Mouse (Mus musculus): ENCODE results near the gene Slc35a5.
A peak's percentile ranks its signal among the peaks of the same experiment; 100 is the strongest.

The Slc35a5 gene

GRCm38 (mm10) chr16:45158522-45159388, at the start of gene Slc35a5, which contains the start of gene Atg3:
Slc35a5 (minus strand) TSS chr16:45158706.
Atg3 (plus strand) TSS chr16:45158785.
- DNase-seq (ENCODE audit: low spot score), result peak; percentile 98

- no peak for DNase-seq (ENCODE audit: low spot score)
Observed at GRCm38 (mm10) chr16:45204859-45205670, 46.6 kb upstream of the Slc35a5 start.

DNA sequence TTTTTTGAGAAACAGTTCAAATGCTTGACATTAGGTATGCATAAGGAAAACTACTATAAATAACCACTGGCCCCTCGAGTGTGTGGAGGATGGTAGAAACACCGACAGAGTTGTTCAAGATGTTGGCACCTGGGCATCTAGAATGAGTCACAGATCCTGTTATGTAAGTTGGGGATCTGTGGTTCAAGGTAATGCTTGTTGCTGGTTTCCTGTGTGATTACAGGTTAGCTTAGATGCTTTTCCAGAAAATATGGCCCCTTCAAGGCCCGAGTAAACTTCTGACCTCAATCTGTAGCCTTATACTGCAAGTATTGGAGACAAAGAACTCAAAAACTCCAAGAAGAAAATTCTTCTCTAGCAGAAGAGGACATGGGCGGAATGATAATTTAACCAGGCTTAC, 45.9 kb upstream of the Slc35a5 start:
- DNase-seq (ENCODE audit: low spot score), result no peak

DNA sequence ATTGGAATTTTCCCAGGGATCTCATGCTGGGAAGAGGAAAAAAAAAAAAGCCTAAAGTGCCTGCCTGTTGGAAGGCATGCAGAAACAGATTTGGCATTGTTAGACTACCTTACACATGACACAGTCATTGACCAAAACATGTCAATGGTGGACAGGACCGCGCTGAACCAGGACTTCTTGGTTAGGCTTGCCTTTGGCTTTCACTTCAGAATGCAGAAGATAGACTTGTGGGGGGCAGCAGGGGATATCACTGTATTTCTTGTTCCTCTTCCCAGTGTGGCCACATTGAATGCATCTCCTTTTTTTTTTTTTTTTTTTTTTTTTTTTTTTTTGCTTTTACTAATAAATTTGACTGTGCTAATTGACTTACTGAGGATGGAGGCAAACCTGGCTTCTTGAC, 42.9 kb upstream of the Slc35a5 start:
- DNase-seq (ENCODE audit: low spot score), result no peak

DNA sequence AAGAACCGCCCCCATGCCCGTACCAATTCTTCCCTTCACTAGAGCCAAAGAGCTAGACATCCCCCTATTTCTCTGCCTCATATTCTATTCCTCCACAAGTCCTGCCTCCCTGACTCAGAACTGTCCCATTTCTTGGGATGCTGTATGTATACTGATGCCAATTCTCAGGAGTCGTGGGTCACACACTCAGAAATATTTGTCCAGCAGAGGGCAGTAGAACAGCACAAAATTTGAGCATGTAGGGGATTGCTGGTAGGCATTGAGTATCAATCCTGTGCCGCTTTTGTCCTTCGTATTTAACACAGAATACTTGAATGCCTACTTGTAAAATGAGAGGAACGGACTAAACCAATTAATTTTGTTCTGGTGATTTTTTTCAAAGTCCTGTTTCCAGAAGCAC, 38.3 kb upstream of the Slc35a5 start:
- peak; percentile 78 for DNase-seq (ENCODE audit: low spot score)

DNA sequence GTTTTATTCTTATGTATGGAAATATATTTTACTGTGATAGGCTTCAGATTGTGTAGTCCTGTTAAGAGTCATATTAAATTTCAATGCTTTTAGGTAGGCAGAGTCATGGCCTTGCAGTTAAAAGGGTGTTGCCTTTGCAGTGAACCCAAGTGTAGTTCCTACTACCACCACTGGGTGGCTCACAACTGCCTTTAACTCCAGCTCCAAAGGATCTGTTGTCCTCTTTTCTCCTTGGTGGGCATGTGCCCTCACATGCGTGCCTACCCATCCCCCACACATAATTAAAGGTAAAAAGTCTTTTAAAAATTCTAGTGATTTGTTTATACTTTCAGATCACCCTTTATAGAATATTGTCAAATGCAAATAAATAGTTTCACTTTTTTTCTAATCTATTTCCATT, 34.1 kb upstream of the Slc35a5 start:
- peak; percentile 75 for DNase-seq (ENCODE audit: low spot score)

DNA sequence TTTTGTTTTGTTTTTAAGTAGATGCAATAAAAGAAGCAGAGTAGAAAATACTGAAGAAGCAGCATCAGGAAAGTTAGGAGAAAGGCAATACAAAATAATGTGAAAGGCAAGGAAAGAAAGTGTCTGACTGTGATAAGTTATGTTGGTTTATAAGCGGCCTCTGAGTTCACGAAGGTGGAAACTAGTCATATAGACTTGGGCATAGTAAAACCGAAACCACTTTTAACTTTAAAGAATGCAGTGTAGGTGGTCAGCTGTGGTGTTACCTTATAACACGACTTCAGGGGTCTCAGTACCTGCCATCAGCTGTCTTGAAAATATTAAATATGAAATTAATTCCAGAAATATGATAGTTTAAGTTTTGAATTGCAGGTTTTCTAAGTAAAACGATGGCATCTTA, 23.3 kb upstream of the Slc35a5 start:
- no peak for DNase-seq (ENCODE audit: low spot score)

- DNase-seq (ENCODE audit: low spot score), result no peak
Observed at GRCm38 (mm10) chr16:45178552-45178951, 20.0 kb upstream of the Slc35a5 start.

DNA sequence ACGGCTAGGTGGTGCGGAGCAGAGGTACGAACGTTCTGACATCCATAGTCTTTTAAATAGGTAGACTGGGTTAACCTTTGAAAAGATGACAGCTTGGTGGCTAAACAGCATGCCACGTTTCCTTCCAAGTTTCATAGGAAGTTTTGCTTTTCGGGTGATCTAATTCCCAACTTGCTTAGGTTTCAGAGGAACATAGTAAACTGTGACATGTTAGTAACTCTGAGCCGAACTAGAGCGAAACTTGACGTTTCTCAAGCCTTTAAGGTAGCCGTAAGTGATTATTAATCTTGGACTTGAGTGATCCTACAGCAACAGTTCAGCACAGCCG, 847 bp upstream of the Slc35a5 start:
- no peak for DNase-seq (ENCODE audit: low spot score)

DNA sequence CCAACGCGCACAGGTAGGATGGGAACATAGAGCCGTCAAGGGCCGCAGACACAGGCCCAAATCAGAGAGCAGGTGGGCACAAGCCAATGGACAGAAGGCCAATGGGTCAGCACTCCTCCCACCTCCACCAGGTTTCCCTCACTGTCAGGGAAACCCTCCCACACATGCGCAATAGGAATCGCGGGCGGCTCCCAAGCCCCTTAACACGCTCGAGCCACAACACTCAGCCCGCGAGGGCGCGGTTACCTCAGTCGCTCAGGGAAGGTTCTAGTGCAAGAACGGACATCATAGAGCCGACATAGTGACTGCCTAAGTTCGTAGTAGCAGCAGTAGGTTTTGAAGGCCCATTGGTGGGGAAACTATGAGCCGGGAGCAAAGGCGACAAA, 377 bp downstream of the Slc35a5 start:
- peak; percentile 79 for DNase-seq (ENCODE audit: low spot score)

DNA sequence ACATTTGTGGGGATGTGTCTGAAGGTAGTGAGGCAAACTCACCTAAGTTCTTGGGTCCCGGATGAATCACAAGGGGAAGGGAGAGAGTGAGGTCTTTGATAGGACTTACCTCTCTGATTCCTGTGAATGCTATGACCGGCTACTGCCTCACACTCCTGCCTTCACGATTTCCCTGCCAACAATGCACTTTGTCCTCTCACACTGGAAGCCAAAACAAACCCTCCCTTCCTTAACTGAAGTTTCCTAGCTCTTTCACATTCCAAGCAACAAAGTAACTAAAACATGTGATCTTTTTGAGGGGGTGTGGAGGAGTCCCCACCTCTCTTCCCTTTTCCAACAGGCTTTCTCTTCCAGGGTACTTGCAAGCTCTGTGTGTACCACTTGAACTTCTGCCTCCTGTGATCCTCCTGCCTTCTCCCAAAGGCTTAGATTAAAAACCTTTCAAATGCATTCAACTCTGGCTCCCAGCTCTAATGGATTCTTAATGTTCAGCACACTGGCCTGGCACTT, 3.7 kb downstream of the Slc35a5 start:
- DNase-seq (ENCODE audit: low spot score), result peak; percentile 63

DNA sequence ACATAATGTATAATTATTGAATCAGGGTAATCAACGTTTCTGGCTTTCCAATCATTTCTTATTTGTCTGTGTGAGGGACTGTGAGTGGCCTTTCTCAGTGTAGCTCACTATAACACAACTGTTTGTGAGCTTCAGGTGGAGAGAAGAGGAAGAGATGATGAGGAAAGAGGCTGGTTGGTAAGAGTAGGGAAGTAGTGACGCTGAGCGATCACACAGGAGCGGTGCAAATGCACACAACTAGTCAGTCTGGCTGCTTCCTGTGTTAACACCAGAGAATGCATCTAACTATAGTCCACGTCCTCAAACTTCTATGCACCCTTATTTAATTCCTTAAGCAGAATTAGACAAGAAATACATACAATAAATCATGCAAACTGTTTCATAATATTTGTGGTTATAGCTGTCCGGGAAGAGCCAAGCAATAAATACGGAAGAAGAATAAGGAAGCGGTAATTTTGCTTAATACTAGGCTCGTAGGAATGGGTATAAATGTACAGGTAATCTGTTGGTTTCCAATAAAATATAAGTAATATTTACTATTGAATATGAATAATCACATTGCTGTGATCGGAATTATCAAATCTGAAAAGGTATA, 9.9 kb downstream of the Slc35a5 start:
- peak; percentile 21 for DNase-seq (ENCODE audit: low spot score)

DNA sequence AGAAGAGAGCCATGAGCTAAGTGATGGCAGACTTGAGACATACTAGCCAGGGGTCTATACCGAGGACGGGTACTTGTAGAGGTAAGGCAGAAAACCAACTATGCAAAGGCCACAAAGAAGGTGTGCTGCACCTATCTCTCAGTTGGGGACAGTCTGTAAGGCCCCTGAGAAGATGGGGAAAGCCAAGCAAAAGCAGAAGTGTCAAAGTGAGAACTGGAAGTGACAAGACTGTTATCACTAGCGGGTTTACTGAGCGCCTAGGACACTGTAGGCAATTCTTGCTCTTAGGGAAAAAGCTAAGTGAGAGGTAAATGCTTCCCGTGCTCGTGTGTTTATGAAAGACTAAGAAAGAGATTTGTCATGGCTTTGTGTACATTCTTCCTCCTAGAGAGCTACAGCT, 13.4 kb downstream of the Slc35a5 start:
- no peak for DNase-seq (ENCODE audit: low spot score)

GRCm38 (mm10) chr16:45142565-45142964, 15.9 kb downstream of the Slc35a5 start:
- DNase-seq (ENCODE audit: low spot score), result no peak

GRCm38 (mm10) chr16:45141711-45142110, 16.8 kb downstream of the Slc35a5 start:
- no peak for DNase-seq (ENCODE audit: low spot score)

DNA sequence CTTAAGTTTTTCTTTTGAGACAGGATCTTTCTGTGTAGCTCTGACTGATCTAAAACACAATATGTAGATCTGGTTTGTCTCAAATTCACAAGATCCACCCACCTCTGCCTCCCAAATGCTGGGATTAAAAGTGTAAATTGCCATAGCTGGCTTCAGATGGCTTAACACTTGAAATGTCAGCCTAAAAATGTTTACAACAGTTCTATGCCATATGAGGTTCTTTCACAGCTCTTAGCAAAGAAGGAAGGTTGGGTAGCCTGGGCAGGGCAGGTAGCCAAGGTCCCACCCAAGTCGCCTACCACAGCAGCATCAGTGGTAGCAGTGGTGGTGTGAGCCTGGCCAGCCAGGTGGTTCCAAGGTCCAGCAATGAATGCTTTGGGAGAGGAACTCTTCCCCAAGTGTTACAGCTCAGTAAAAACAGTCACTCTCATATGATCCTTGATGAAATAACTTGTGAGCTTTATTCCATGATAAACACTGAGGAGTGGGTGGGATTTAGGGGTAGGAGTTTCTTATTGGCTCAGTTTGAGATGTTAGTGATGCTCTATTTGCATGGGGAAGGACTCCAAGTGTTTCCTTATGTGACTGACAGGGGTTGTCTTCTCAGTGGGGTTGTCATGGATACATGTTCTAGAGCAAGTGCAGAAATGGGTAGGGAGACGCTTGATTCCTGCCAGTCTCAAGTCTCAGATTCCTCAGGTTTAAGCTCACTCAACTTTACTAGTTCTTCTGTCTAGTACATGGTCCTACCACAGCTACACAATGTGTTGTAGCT, 30.4 kb downstream of the Slc35a5 start:
- DNase-seq (ENCODE audit: low spot score), result no peak

DNA sequence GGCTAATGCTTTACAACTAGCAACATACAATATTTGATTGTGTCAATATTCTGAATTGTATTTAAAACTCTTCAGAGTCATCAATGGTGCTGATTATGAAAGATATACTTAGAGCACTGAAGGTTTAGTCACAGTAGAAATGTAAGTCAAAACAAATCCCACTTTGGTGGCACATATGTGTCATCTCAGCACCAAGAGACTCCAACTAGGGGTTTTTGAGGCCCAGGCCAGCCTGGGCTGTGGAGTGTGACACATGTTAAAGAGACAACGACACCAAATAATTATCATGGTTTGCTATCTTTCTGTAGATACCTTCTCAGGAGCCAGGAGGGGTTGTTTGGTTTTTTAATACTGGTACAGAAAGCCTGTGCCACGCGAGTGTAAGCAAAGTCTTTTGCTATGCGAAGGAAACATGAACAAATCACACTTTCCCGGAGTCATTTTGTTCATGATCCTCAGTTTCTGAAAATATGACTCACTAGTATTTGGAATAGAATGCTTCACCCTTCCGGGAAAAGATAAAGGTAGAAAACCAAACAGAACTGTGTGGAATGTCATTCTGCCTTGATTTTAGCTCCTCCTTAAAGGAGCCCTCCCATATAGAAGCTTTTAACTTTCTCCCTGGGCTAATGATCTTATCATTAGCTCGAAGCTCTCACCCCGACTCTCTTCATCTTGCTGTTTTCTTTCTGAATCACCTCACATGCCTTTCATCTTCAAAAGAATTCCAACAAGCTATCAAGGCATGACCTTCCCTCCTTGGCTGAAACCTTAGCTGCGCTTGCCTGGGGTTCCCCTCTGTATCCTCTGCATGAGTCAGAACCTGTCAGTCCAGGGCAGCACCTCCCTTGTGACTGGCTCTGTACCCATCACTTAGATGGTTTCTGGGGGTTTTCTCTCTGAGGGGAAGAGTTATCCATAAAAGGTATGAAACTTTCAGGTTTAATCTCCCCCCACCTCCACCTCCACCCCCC, 34.0 kb downstream of the Slc35a5 start:
- no peak for DNase-seq (ENCODE audit: low spot score)

DNA sequence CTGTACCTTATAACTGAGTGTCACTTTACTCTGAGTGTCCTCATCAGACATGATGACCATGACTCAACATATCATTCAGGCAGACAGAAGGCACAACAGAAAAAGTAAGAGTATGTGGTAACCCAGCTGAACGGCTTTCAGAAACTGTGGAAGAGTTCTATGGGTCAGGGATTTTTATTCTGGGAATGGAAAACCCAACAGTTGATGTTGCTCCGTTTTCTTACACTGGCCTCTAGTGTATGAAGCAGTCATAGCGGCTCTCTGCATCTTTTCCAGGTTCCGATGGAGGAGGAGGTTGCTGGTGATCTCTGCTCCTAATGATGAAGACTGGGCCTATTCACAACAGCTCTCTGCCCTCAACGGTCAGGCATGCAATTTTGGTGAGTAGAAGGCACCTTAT, 35.9 kb downstream of the Slc35a5 start:
- DNase-seq (ENCODE audit: low spot score), result no peak

- peak; percentile 36 for DNase-seq (ENCODE audit: low spot score)
Observed at GRCm38 (mm10) chr16:45120844-45121425, 37.6 kb downstream of the Slc35a5 start.

- DNase-seq (ENCODE audit: low spot score), result no peak
Observed at GRCm38 (mm10) chr16:45118760-45119159, 39.7 kb downstream of the Slc35a5 start.
